ENCODE assay signal across 8 mouse cellular contexts in genomic region chr12:111769306-111769705, GRCm38 (mm10). TPM values are rescaled to one million over a fixed set of nuclear protein-coding genes. Genes with fewer than 3 reads are reported as not detected.
A peak's percentile ranks its signal among the peaks of the same experiment; 100 is the strongest.
DNase-seq lines count a peak whose midpoint lies in the region; ATAC-seq and TF ChIP-seq lines count a peak whose summit lies in the region.
"Had no signal": no experiment of that assay in that cellular context is flagged by ENCODE, and none has a peak within 500 bp of the region (broad histone marks: within the 10 kb centered on the region; RNA-seq: fewer than 3 reads in every experiment).

No protein-coding gene starts in this region.

- no peaks in the 10 kb centered on the region for H3K9me3 ChIP-seq in kidney, embryonic 16.5 days (ENCODE audit: low read length)
- H3K9me3 ChIP-seq in midbrain, embryonic 12.5 days = no peaks in the 10 kb centered on the region

- H3K36me3 ChIP-seq in thymus, adult 2 months (ENCODE audit: control insufficient read depth, insufficient read depth, low read length) = peaks cover 18% of the 10 kb centered on the region
- peaks cover 17% of the 10 kb centered on the region for H3K36me3 ChIP-seq in kidney, embryonic 16.5 days (ENCODE audit: insufficient read depth, low read length)
- H3K36me3 ChIP-seq in midbrain, embryonic 12.5 days = peaks cover 26% of the 10 kb centered on the region

- H3K9ac ChIP-seq in kidney, embryonic 16.5 days (replicated peaks; ENCODE audit: low read length) = no peak overlapping the region
- H3K9ac ChIP-seq in midbrain, embryonic 12.5 days (replicated peaks) = no peak overlapping the region

- H3K27me3 ChIP-seq in thymus, adult 2 months (ENCODE audit: control insufficient read depth, insufficient read depth, low read length) = no peaks in the 10 kb centered on the region
- no peaks in the 10 kb centered on the region for H3K27me3 ChIP-seq in cerebellum, adult 2 months (ENCODE audit: control insufficient read depth, insufficient read depth, low read length)
- no peaks in the 10 kb centered on the region for H3K27me3 ChIP-seq in kidney, embryonic 16.5 days (ENCODE audit: insufficient read depth, low read length)
- H3K27me3 ChIP-seq in midbrain, embryonic 12.5 days = no peaks in the 10 kb centered on the region

- WGBS in thymus, adult 2 months = 28% methylated on average over 10 of the region's 10 CpGs
- 18% methylated on average over 10 of the region's 10 CpGs for WGBS in cerebellum, adult 2 months
- WGBS in kidney, embryonic 16.5 days = 30% methylated on average over 10 of the region's 10 CpGs
- 34% methylated on average over 10 of the region's 10 CpGs for WGBS in midbrain, embryonic 12.5 days

- no peak overlapping the region for H3K4me2 ChIP-seq in kidney, embryonic 16.5 days (replicated peaks; ENCODE audit: low read depth, low read length)
- H3K4me2 ChIP-seq in midbrain, embryonic 12.5 days (replicated peaks) = no peak overlapping the region

- peak; percentile 35 for DNase-seq in thymus, adult 2 months
- DNase-seq in thymus, postnatal 4 days = no peak
- peak; percentile 52 to 55 for DNase-seq in cerebellum, adult 2 months
- DNase-seq in heart, adult 9 months (ENCODE audit: low spot score in 2 of 2) = peak; percentile 48 to 59

- peak; percentile 60; the same call in 1 of the 2 replicates for ATAC-seq in kidney, embryonic 16.5 days (ENCODE audit: low FRiP score, low TSS enrichment)
- no peak for ATAC-seq in midbrain, embryonic 12.5 days (ENCODE audit: low FRiP score, low read depth)
- no peak for ATAC-seq in granulocyte monocyte progenitor cell, adult 5-6 weeks (replicated peaks; ENCODE audit: poor library complexity, severe bottlenecking)

- TF ChIP-seq CTCF in thymus, adult 2 months (IDR thresholded peaks at IDR 0.05; ENCODE audit: borderline replicate concordance, control insufficient read depth, extremely low read depth, insufficient read depth, low read length, poor library complexity) = no peak
- peak; percentile 38; the same call in 1 of the 2 replicates for TF ChIP-seq CTCF in cerebellum, adult 2 months (IDR thresholded peaks at IDR 0.05; ENCODE audit: borderline replicate concordance, insufficient read depth, low read depth, low read length)

- no peak for TF ChIP-seq POLR2A in thymus, adult 2 months (IDR thresholded peaks at IDR 0.05; ENCODE audit: control insufficient read depth, extremely low read depth, insufficient read depth, low read length, poor library complexity)
- no peak for TF ChIP-seq POLR2A in cerebellum, adult 2 months (IDR thresholded peaks at IDR 0.05; ENCODE audit: borderline replicate concordance, insufficient read depth, low read length)

- H3K4me3 ChIP-seq in thymus, adult 2 months (ENCODE audit: control insufficient read depth, insufficient read depth, low read length) = no peak overlapping the region
- H3K4me3 ChIP-seq in cerebellum, adult 2 months (replicated peaks; ENCODE audit: insufficient read depth, low read depth, low read length) = no peak overlapping the region
- no peak overlapping the region for H3K4me3 ChIP-seq in kidney, embryonic 16.5 days (ENCODE audit: low read length)
- no peak overlapping the region for H3K4me3 ChIP-seq in midbrain, embryonic 12.5 days
- H3K4me3 ChIP-seq: erythroblast, embryonic 14.5 days had no signal

- H3K4me1 ChIP-seq in thymus, adult 2 months (replicated peaks; ENCODE audit: control insufficient read depth, insufficient read depth, low read length) = peaks cover 12% of the 10 kb centered on the region
- H3K4me1 ChIP-seq in cerebellum, adult 2 months (ENCODE audit: control insufficient read depth, insufficient read depth, low read length) = peaks cover 42% of the 10 kb centered on the region
- peaks cover 24% of the 10 kb centered on the region for H3K4me1 ChIP-seq in kidney, embryonic 16.5 days (ENCODE audit: insufficient read depth, low read length)
- peaks cover 36% of the 10 kb centered on the region for H3K4me1 ChIP-seq in midbrain, embryonic 12.5 days

- no peak overlapping the region for H3K27ac ChIP-seq in thymus, adult 2 months (ENCODE audit: control insufficient read depth, insufficient read depth, low read length)
- H3K27ac ChIP-seq in cerebellum, adult 2 months (ENCODE audit: insufficient read depth, low read length) = no peak overlapping the region; the same call in 1 of the 2 replicates
- no peak overlapping the region; the same call in 1 of the 2 replicates for H3K27ac ChIP-seq in kidney, embryonic 16.5 days (ENCODE audit: low read length)
- peak overlapping the region; percentile 52; the same call in 1 of the 2 replicates for H3K27ac ChIP-seq in midbrain, embryonic 12.5 days (replicated peaks)

RNA-seq across cellular contexts. Expression of gene Klc1, which starts 10.7 kb away (rescaled TPM):
- 79.5 and 85.0 TPM in 2 replicates for polyA plus RNA-seq in thymus, adult 2 months (2012; rRNA removed)
- polyA plus RNA-seq in cerebellum, adult 2 months (2012; rRNA removed) = 874 and 889 TPM in 2 replicates
- 98.5 and 101 TPM in 2 replicates for polyA plus RNA-seq in kidney, embryonic 16.5 days (2015; fragmentation: Nextera tagmentation; extraction: Ambion mirVana)
- polyA plus RNA-seq in midbrain, embryonic 12.5 days (2016; fragmentation: Nextera tagmentation; extraction: Ambion mirVana) = 382 and 402 TPM in 2 replicates
- total RNA-seq in granulocyte monocyte progenitor cell, adult 5-6 weeks (2014; fragmentation: Nextera tagmentation) = 45.3 and 48.2 TPM in 2 replicates
- 26.7 and 42.1 TPM in 2 replicates for total RNA-seq in granulocyte monocyte progenitor cell, adult 5-6 weeks (2017)

RNA-seq across cellular contexts. Expression of gene Xrcc3, which starts 44.4 kb away (rescaled TPM):
- 22.1 and 29.0 TPM in 2 replicates for polyA plus RNA-seq in thymus, adult 2 months (2012; rRNA removed)
- polyA plus RNA-seq in cerebellum, adult 2 months (2012; rRNA removed) = 16.7 and 19.2 TPM in 2 replicates
- polyA plus RNA-seq in kidney, embryonic 16.5 days (2015; fragmentation: Nextera tagmentation; extraction: Ambion mirVana) = 12.4 and 16.1 TPM in 2 replicates
- polyA plus RNA-seq in midbrain, embryonic 12.5 days (2016; fragmentation: Nextera tagmentation; extraction: Ambion mirVana) = 7.4 and 7.9 TPM in 2 replicates
- 16.7 and 31.1 TPM in 2 replicates for total RNA-seq in granulocyte monocyte progenitor cell, adult 5-6 weeks (2014; fragmentation: Nextera tagmentation)
- 6.8 and 8.6 TPM in 2 replicates for total RNA-seq in granulocyte monocyte progenitor cell, adult 5-6 weeks (2017)

RNA-seq across cellular contexts. Expression of gene Zfyve21, which starts 44.7 kb away (rescaled TPM):
- 36.6 and 46.4 TPM in 2 replicates for polyA plus RNA-seq in thymus, adult 2 months (2012; rRNA removed)
- polyA plus RNA-seq in cerebellum, adult 2 months (2012; rRNA removed) = 31.6 and 33.4 TPM in 2 replicates
- polyA plus RNA-seq in kidney, embryonic 16.5 days (2015; fragmentation: Nextera tagmentation; extraction: Ambion mirVana) = 133 and 159 TPM in 2 replicates
- 54.1 and 57.5 TPM in 2 replicates for polyA plus RNA-seq in midbrain, embryonic 12.5 days (2016; fragmentation: Nextera tagmentation; extraction: Ambion mirVana)
- 14.0 and 19.5 TPM in 2 replicates for total RNA-seq in granulocyte monocyte progenitor cell, adult 5-6 weeks (2014; fragmentation: Nextera tagmentation)
- 5.3 and 6.2 TPM in 2 replicates for total RNA-seq in granulocyte monocyte progenitor cell, adult 5-6 weeks (2017)

RNA-seq across cellular contexts. Expression of gene Apopt1, which starts 56.2 kb away (rescaled TPM):
- polyA plus RNA-seq in thymus, adult 2 months (2012; rRNA removed) = 32.3 and 38.8 TPM in 2 replicates
- 46.8 and 49.8 TPM in 2 replicates for polyA plus RNA-seq in cerebellum, adult 2 months (2012; rRNA removed)
- 54.8 TPM in 2 replicates for polyA plus RNA-seq in kidney, embryonic 16.5 days (2015; fragmentation: Nextera tagmentation; extraction: Ambion mirVana)
- polyA plus RNA-seq in midbrain, embryonic 12.5 days (2016; fragmentation: Nextera tagmentation; extraction: Ambion mirVana) = 52.3 and 57.8 TPM in 2 replicates
- 49.6 and 51.3 TPM in 2 replicates for total RNA-seq in granulocyte monocyte progenitor cell, adult 5-6 weeks (2014; fragmentation: Nextera tagmentation)
- 57.2 and 60.9 TPM in 2 replicates for total RNA-seq in granulocyte monocyte progenitor cell, adult 5-6 weeks (2017)

RNA-seq across cellular contexts. Expression of gene Bag5, which starts 56.2 kb away (rescaled TPM):
- 12.8 and 16.6 TPM in 2 replicates for polyA plus RNA-seq in thymus, adult 2 months (2012; rRNA removed)
- 52.7 and 54.4 TPM in 2 replicates for polyA plus RNA-seq in cerebellum, adult 2 months (2012; rRNA removed)
- 52.0 and 59.5 TPM in 2 replicates for polyA plus RNA-seq in kidney, embryonic 16.5 days (2015; fragmentation: Nextera tagmentation; extraction: Ambion mirVana)
- polyA plus RNA-seq in midbrain, embryonic 12.5 days (2016; fragmentation: Nextera tagmentation; extraction: Ambion mirVana) = 62.0 and 64.0 TPM in 2 replicates
- total RNA-seq in granulocyte monocyte progenitor cell, adult 5-6 weeks (2014; fragmentation: Nextera tagmentation) = 28.0 and 32.0 TPM in 2 replicates
- 33.3 and 41.2 TPM in 2 replicates for total RNA-seq in granulocyte monocyte progenitor cell, adult 5-6 weeks (2017)
